Mouse (Mus musculus): ENCODE results near the gene Gad1. TPM values are rescaled to one million over a fixed set of nuclear protein-coding genes. Genes with fewer than 3 reads are reported as not detected.

Gad1 gene
- total and polyA plus RNA-seq, 2 experiments from 2014 or later: 154 to 160 TPM

DNA sequence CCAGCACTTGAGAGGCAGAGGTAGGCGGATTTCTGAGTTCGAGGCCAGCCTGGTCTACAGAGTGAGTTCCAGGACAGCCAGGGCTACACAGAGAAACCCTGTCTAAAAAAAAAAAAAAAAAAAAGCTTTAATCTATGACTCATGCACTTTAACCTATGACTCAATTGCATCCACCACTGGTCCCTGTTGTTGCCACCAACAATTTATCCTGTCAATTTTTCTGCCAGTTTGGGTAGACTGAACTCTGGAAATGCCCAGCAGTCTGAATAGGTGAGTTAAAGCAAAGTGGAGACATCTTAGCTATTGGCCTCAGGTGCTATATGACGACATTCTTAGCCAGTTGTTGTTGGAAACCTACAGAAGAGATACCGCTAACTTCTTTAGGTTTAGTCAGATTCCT lies 96.6 kb downstream of the Gad1 start:
- no peak overlapping the region for H3K27ac ChIP-seq (ENCODE audit: low read depth, low read length)
- ATAC-seq (ENCODE audit: low FRiP score): no peak
- WGBS: 88% methylated on average over 4 of the region's 4 CpGs

More for the DNA sequence above, 96.6 kb downstream of the Gad1 start:
- no peaks in the 10 kb centered on the region for H3K36me3 ChIP-seq (ENCODE audit: insufficient read depth, low read length)
- H3K4me3 ChIP-seq (ENCODE audit: low read depth, low read length): no peak overlapping the region
- no peaks in the 10 kb centered on the region for H3K9me3 ChIP-seq (ENCODE audit: low read length)
- no peaks in the 10 kb centered on the region for H3K27me3 ChIP-seq (ENCODE audit: insufficient read depth, low read length)
- no peaks in the 10 kb centered on the region for H3K4me1 ChIP-seq (ENCODE audit: insufficient read depth, low read length)
- TF ChIP-seq CTCF (IDR thresholded peaks at IDR 0.05): no peak
- H3K9ac ChIP-seq (replicated peaks; ENCODE audit: low read length, poor library complexity, severe bottlenecking): no peak overlapping the region
- no peak for DNase-seq (ENCODE audit: low spot score)
- H3K4me2 ChIP-seq (ENCODE audit: low read depth, low read length, poor library complexity, severe bottlenecking): no peak overlapping the region

Other genes starting within 250 kb of the Gad1 start
- 24.0 and 26.3 TPM in 2 replicates for gene Sp5, start 78.1 kb upstream of the Gad1 start, total RNA-seq (2014; rRNA removed)
- 21.7 and 22.8 TPM in 2 replicates for gene Sp5, start 78.1 kb upstream of the Gad1 start, polyA plus RNA-seq (2015; fragmentation: Nextera tagmentation; extraction: Ambion mirVana)
- gene Erich2, start 44.3 kb upstream of the Gad1 start, total RNA-seq (2014; rRNA removed): 0.52 and 0.66 TPM in 2 replicates
- gene Erich2, start 44.3 kb upstream of the Gad1 start, polyA plus RNA-seq (2015; fragmentation: Nextera tagmentation; extraction: Ambion mirVana): 3.1 and 3.4 TPM in 2 replicates
- 84.8 and 106 TPM in 2 replicates for gene Gorasp2, start 108.5 kb downstream of the Gad1 start, total RNA-seq (2014; rRNA removed)
- gene Gorasp2, start 108.5 kb downstream of the Gad1 start, polyA plus RNA-seq (2015; fragmentation: Nextera tagmentation; extraction: Ambion mirVana): 159 and 160 TPM in 2 replicates
- 1.6 and 1.8 TPM in 2 replicates for gene Gm26558, start 109.0 kb downstream of the Gad1 start, total RNA-seq (2014; rRNA removed)
- gene Gm26558, start 109.0 kb downstream of the Gad1 start, polyA plus RNA-seq (2015; fragmentation: Nextera tagmentation; extraction: Ambion mirVana): 4.0 and 6.5 TPM in 2 replicates